Mouse (Mus musculus): Measurements from ENCODE around the gene Manbal. TPM values are rescaled to one million over a fixed set of nuclear protein-coding genes. Genes with fewer than 3 reads are reported as not detected.

Gene Manbal
- polyA plus RNA-seq, 1 experiment from 2014 or later: 75.6 TPM

DNA sequence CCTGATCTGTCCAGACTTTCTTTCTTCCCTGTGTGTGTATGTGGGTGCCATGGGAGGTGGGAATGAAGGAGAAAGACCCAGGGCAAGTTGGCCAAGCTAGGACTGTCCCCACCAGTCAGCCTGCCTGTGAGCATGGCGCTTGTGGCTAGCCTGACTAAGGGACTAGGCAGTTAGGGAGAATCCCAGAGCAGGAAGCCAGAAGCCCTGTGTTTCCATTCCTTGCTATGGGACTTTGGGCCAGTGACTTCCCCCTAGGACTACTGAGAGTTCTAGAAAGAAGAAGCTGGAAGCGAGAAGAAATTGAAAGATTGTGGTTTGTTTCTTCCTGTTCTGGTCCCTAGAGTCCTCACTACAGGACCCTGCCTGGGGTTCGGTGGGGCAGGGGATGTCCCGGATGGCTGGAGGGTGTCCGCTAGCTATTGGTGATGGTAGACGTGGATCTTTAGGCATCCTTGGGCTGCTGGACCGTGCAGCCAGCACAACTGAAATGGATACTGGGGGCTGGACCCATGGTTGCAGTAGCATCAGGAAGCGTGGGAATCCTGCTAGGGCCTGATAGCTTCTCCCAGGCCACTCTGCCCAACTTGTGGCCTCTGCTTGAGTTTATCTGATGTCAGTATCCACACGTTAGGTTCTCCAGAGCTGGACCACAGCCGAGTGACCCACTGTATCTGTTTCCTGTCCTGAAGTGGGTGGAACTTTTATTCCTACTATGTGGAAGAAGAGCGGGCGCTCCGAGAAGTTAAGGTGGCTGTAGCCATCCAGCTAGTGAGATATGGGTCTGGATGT lies 61.2 kb downstream of the Manbal start:
- WGBS: 92% methylated on average over 13 of the region's 13 CpGs
- Histone ChIP-seq H3K9ac (replicated peaks) (no peak overlapping the region), H3K4me1 (peaks cover 76% of the 10 kb centered on the region)

DNA sequence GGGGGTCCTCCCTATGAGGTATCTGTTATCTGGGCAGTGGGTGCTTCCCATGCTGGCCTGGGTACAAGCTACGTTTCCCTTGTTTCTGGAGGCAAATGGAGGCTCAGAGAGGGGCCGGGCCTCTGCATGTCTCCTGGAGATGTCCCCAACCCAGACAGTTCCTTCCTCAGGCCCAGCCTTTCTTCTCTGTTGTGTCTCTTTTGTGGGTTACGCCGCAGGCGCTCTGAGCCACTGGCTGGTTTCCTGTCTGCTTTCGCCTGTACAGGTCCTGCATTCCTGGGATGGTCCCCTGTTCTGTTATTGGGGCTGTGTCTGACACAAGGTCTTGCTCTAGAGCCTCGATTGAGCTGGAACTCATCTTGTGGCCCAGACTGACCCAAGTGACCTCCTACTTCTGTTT lies 62.3 kb downstream of the Manbal start:
- Histone ChIP-seq H3K4me2 (replicated peaks) (no peak overlapping the region), H3K4me3 (no peak overlapping the region), H3K27me3 (no peaks in the 10 kb centered on the region), H3K4me1 (peaks cover 83% of the 10 kb centered on the region), H3K9ac (replicated peaks) (no peak overlapping the region), H3K36me3 (peaks cover 31% of the 10 kb centered on the region; the same call in 1 of the 2 replicates), H3K27ac (replicated peaks) (0 out of 2 replicates have a peak overlapping the region, but pooled peaks have one; percentile 20), H3K9me3 (no peaks in the 10 kb centered on the region)
- 83% methylated on average over 7 of the region's 7 CpGs for WGBS
- ATAC-seq (ENCODE audit: low FRiP score, low read depth): no peak

More for the DNA sequence above, 61.2 kb downstream of the Manbal start:
- ATAC-seq (ENCODE audit: low FRiP score, low read depth): no peak
- no peaks in the 10 kb centered on the region for H3K27me3 ChIP-seq
- no peak overlapping the region for H3K4me2 ChIP-seq (replicated peaks)
- peaks cover 22% of the 10 kb centered on the region; the same call in 1 of the 2 replicates for H3K36me3 ChIP-seq
- no peaks in the 10 kb centered on the region for H3K9me3 ChIP-seq
- H3K27ac ChIP-seq (replicated peaks): no peak overlapping the region
- H3K4me3 ChIP-seq: no peak overlapping the region

DNA sequence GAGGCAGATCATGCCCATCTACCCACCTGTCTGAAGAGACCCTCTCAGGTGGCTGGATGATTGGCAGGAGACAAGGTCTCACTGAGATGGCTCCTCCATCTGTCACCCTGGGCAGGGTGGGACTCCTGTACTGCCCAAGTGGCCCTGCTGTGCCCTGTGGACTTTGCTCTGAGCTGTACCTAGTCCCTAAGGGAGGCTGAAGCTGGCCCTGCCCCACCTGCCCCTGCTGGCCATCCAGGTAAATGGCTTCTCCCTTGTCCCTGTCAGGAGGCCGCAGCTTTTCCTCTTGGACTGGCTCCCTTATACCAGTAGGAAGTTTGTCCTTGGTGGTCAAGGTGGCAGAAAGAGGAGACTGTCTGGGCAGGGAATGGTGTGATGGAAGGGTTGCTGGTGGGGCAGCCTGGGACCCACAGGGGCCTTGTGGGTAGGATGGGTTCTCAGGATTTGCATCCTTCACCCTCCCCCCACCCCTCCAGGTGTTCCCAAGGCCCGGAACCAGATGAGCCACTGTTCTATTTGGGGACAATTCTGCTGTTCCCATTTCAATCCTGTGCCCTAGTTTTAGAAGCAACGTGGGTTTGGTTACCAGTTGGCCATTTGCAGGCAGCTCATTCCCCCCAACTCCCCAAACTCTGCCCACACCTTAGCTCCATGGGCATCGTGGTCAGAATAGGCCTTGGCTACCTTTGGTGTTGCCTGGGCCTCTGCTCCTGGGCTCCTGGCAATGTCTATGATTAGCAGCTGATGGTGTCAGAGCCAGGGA lies 63.5 kb downstream of the Manbal start:
- no peak overlapping the region for H3K4me3 ChIP-seq
- no peak overlapping the region for H3K4me2 ChIP-seq (replicated peaks)
- H3K9ac ChIP-seq (replicated peaks): no peak overlapping the region
- peaks cover 31% of the 10 kb centered on the region; the same call in 1 of the 2 replicates for H3K36me3 ChIP-seq
- no peaks in the 10 kb centered on the region for H3K9me3 ChIP-seq
- H3K27ac ChIP-seq (replicated peaks): no peak overlapping the region
- H3K4me1 ChIP-seq: peaks cover 76% of the 10 kb centered on the region
- no peak for ATAC-seq (ENCODE audit: low FRiP score, low read depth)
- 75% methylated on average over 4 of the region's 4 CpGs for WGBS
- no peaks in the 10 kb centered on the region for H3K27me3 ChIP-seq

DNA sequence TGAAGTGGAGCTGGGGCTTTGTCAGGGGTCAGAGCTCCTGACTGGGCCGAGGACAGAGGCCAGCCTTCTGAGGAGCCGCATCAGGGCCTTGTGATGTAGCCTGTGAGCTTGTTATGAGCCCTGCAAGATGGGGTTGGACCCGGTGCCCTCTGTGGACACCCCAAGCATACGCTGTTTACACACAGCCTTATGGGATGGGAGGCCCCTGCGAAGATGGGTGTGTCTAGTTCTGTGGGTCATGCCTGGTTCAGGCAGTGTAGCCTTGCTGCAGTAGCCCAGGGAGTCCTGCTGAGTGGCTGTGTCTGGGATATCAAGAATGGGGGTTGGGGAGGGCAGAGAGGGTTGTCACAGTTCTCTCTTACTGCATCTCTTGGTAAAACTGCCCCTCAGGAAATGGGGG lies 64.5 kb downstream of the Manbal start:
- Histone ChIP-seq H3K27me3 (no peaks in the 10 kb centered on the region), H3K27ac (replicated peaks) (peak overlapping the region; percentile 50), H3K4me2 (replicated peaks) (no peak overlapping the region), H3K9ac (replicated peaks) (no peak overlapping the region; the same call in 1 of the 2 replicates), H3K36me3 (peaks cover 34% of the 10 kb centered on the region; the same call in 1 of the 2 replicates), H3K4me1 (peaks cover 68% of the 10 kb centered on the region), H3K4me3 (no peak overlapping the region), H3K9me3 (no peaks in the 10 kb centered on the region)
- 74% methylated on average over 5 of the region's 5 CpGs for WGBS
- ATAC-seq (ENCODE audit: low FRiP score, low read depth): no peak

DNA sequence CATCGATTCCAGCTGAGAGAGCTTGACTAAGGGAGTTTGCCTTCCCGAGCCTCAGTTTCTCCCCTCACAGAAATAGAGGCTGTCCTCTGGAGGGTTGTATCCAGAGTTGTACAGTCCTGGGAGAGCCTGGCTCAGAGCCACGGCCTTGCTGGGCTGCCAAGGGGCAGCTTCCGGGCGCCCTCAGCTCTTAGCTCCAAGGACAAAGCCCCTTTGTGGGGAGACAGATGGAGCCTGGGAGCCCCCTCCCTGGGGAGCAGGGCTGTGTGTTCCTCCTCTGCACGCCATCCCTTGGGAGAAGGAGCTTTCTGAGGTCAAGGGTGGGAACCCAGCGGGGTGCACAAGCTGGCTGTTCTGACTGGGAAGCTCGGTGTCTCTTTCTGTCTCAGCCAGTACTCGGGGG lies 65.1 kb downstream of the Manbal start:
- Histone ChIP-seq H3K27ac (replicated peaks) (peak overlapping the region; percentile 50; the same call in 1 of the 2 replicates), H3K4me2 (replicated peaks) (no peak overlapping the region), H3K36me3 (peaks cover 40% of the 10 kb centered on the region), H3K27me3 (no peaks in the 10 kb centered on the region), H3K9ac (replicated peaks) (no peak overlapping the region; the same call in 1 of the 2 replicates), H3K4me1 (peaks cover 63% of the 10 kb centered on the region), H3K9me3 (no peaks in the 10 kb centered on the region), H3K4me3 (no peak overlapping the region)
- ATAC-seq (ENCODE audit: low FRiP score, low read depth): no peak; the same call in 1 of the 2 replicates
- WGBS: 77% methylated on average over 9 of the region's 9 CpGs

DNA sequence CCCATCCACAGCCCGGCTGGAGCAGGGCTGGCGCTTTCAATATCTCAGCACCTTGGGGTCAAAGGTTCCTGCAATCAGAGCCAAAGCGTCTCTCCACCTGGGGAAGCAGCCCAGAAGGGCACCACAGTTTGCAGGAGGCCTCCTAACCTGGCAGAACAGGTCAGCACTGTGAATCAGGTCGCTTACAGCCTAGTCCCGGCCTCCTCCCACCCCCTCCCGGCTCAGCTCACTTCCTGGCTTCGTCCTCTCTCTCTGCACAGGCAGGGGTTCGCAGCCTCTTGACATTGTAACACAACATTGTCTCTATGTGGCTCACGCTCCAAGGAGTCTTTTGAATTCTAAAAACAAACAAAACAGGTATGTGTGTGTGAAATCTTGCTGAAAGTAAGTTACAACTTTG lies 66.6 kb downstream of the Manbal start:
- ATAC-seq (ENCODE audit: low FRiP score, low read depth): no peak
- Histone ChIP-seq H3K4me3 (no peak overlapping the region), H3K4me1 (peaks cover 56% of the 10 kb centered on the region), H3K36me3 (peaks cover 36% of the 10 kb centered on the region), H3K4me2 (replicated peaks) (no peak overlapping the region), H3K9ac (replicated peaks) (no peak overlapping the region), H3K27ac (replicated peaks) (no peak overlapping the region), H3K27me3 (no peaks in the 10 kb centered on the region), H3K9me3 (no peaks in the 10 kb centered on the region)
- WGBS: 34% methylated on average over 9 of the region's 9 CpGs

DNA sequence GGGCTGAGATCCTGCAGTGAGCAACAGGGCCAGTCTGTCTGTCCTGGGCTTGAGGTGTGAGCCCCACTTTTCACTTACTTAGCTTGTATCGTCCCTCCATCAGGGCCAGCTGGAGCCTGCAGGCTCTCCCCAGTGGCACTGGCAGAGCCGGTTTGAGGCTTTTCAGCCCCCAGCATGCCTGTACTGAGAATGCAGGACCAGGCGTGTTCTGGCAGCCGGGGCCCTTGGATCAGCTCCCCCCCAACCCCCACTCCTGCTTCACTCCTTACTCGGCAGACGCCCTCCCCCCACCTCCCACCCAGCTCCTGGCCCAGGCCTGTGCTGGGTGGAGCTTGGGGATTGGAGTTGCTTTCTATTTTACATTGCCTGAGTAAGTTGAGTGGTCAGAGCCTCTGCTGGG lies 67.1 kb downstream of the Manbal start:
- Histone ChIP-seq H3K4me1 (peaks cover 54% of the 10 kb centered on the region), H3K27me3 (no peaks in the 10 kb centered on the region), H3K9me3 (no peaks in the 10 kb centered on the region), H3K4me3 (no peak overlapping the region), H3K4me2 (replicated peaks) (no peak overlapping the region), H3K9ac (replicated peaks) (no peak overlapping the region), H3K27ac (replicated peaks) (no peak overlapping the region), H3K36me3 (peaks cover 40% of the 10 kb centered on the region)
- 0 out of 2 replicates have a peak, but pooled peaks have one; percentile 21 for ATAC-seq (ENCODE audit: low FRiP score, low read depth)
- WGBS: 11% methylated on average over 6 of the region's 6 CpGs

DNA sequence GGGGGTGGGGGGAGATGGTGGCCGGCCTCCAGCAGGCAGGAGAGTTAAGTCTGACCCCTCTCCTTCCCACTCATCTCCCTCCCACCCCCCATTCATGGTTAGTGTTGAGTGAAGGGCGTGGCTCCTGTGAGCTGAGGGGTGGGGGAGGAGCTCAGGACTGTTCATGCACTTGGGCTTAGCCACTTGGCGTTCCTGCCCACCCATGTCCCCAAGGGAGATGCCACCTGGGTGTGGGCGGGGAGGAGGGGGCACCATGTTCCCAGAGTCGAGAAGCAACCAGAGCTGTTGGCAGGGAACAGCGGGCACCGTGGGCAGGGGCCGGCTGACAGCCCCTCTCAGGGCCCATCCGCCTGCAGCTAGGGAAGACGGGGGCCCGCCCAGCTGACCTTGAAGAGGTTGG lies 69.1 kb downstream of the Manbal start:
- H3K27me3 ChIP-seq: no peaks in the 10 kb centered on the region
- H3K36me3 ChIP-seq: peaks cover 49% of the 10 kb centered on the region
- no peak overlapping the region for H3K4me3 ChIP-seq
- no peak overlapping the region for H3K9ac ChIP-seq (replicated peaks)
- no peak for ATAC-seq (ENCODE audit: low FRiP score, low read depth)
- 85% methylated on average over 10 of the region's 11 CpGs for WGBS
- no peaks in the 10 kb centered on the region; the same call in 1 of the 2 replicates for H3K9me3 ChIP-seq
- H3K4me1 ChIP-seq: peaks cover 40% of the 10 kb centered on the region
- no peak overlapping the region for H3K27ac ChIP-seq (replicated peaks)
- no peak overlapping the region for H3K4me2 ChIP-seq (replicated peaks)

DNA sequence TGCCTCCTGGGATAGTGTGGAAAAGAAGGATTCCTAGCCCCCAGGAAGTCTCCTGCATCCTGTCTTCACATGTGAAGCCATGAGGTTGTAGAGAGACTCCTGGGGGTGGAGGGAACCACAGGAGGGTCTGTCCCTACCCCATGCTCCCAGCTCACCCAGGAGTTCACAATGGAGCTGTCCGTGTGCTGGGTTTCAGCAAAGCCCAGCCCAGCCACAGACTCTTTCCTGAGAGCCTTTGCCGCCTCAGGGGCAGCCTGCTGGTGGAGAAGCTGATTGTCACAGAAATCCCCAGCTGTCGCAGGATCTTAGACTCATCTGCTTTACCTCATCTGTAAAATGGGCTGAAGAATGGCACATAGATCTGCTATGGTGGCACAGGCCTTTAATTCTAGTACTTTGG lies 69.7 kb downstream of the Manbal start:
- ATAC-seq (ENCODE audit: low FRiP score, low read depth): no peak
- WGBS: 87% methylated on average over 3 of the region's 3 CpGs
- H3K4me3 ChIP-seq: no peak overlapping the region

DNA sequence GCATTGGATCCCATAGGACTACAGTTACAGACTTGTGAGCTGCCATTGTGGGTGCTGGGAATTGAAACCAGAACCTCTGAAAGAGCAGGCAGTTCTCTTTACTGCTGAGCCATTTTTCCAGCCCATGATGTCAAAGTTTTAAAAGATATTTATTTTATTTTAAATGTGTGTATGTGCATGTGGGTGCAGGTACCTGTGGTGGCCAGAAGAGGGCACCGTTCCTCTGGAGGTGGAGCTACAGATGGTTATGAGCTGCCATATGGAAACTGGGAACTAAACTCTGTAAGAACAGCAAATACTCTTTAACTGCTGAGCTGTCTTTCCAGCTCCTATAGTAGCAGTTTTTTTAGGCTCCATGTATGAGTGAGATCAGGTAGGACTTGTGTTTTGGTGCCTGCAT lies 74.0 kb downstream of the Manbal start:
- H3K27me3 ChIP-seq: no peaks in the 10 kb centered on the region
- peaks cover 64% of the 10 kb centered on the region for H3K36me3 ChIP-seq
- 0 out of 2 replicates have a peak, but pooled peaks cover 3% of the 10 kb centered on the region for H3K4me1 ChIP-seq
- H3K9ac ChIP-seq (replicated peaks): no peak overlapping the region
- H3K9me3 ChIP-seq: no peaks in the 10 kb centered on the region; the same call in 1 of the 2 replicates
- no peak overlapping the region for H3K4me2 ChIP-seq (replicated peaks)
- WGBS: 94% methylated on average over 1 of the region's 1 CpGs
- H3K27ac ChIP-seq (replicated peaks): no peak overlapping the region
- H3K4me3 ChIP-seq: no peak overlapping the region
- no peak for ATAC-seq (ENCODE audit: low FRiP score, low read depth)

More for the DNA sequence above, 69.7 kb downstream of the Manbal start:
- H3K27me3 ChIP-seq: no peaks in the 10 kb centered on the region
- no peak overlapping the region for H3K27ac ChIP-seq (replicated peaks)
- no peak overlapping the region for H3K9ac ChIP-seq (replicated peaks)
- H3K4me1 ChIP-seq: peaks cover 33% of the 10 kb centered on the region
- H3K36me3 ChIP-seq: peaks cover 50% of the 10 kb centered on the region
- no peak overlapping the region for H3K4me2 ChIP-seq (replicated peaks)
- no peaks in the 10 kb centered on the region; the same call in 1 of the 2 replicates for H3K9me3 ChIP-seq
